Mouse (Mus musculus) cerebellum, adult 2 months (tissue): ENCODE measurements around the gene Rgs3. TPM values are rescaled to one million over a fixed set of nuclear protein-coding genes. Genes with fewer than 3 reads are reported as not detected.

Experiments
- DNase-seq, 2 experiments: peaks; one replicate each; pipeline ENCODE4 v3.0.0; 2021
- H3K27ac ChIP-seq: fragments of 200-500 bp; 2 replicates; pipeline ENCODE4 v1.5.1; 2012; ENCODE audit warnings: low read length, control low read depth, inconsistent platforms; ENCODE audit not compliant: insufficient read depth
- H3K27me3 ChIP-seq: fragments of 200-500 bp; 2 replicates; pipeline ENCODE4 v1.6.1; 2012; ENCODE audit warnings: inconsistent platforms, mild to moderate bottlenecking, low read length, moderate library complexity; ENCODE audit not compliant: control insufficient read depth, insufficient read depth
- H3K4me1 ChIP-seq: fragments of 200-500 bp; 2 replicates; pipeline ENCODE4 v1.6.1; 2011; ENCODE audit warnings: low read length; ENCODE audit not compliant: control insufficient read depth, insufficient read depth
- H3K4me3 ChIP-seq: fragments of 200-500 bp; replicated peaks from 2 replicates; pipeline ENCODE3; 2011; ENCODE audit warnings: mild to moderate bottlenecking, low read depth, low read length, control low read depth; ENCODE audit not compliant: insufficient read depth
- CTCF ChIP-seq: fragments of 200-500 bp; IDR thresholded peaks from 2 replicates; pipeline ENCODE4 v1.5.1; 2011; ENCODE audit warnings: low read depth, mild to moderate bottlenecking, control low read depth, low read length, moderate library complexity, borderline replicate concordance; ENCODE audit not compliant: insufficient read depth
- POLR2A ChIP-seq: fragments of 200-500 bp; IDR thresholded peaks from 2 replicates; pipeline ENCODE4 v1.6.1; 2011; ENCODE audit warnings: low read length, control low read depth, borderline replicate concordance; ENCODE audit not compliant: insufficient read depth
- WGBS: fragments of 180-500 bp; shearing (Covaris S2); methylation state at CpG from one replicate; pipeline ENCODE4 v1.1.7; 2018; 5-methylcytosine and 5-hydroxymethylcytosine counted together
- polyA plus RNA-seq: library from polyadenylated mRNA; depleted of rRNA; stranded (reverse); fragments of >200 nt; gene quantifications from 2 replicates; pipeline ENCODE4 v1.2.3, GENCODE M21; 2012

Gene Rgs3
- polyA plus RNA-seq, 1 experiment = 92.7 TPM

DNA sequence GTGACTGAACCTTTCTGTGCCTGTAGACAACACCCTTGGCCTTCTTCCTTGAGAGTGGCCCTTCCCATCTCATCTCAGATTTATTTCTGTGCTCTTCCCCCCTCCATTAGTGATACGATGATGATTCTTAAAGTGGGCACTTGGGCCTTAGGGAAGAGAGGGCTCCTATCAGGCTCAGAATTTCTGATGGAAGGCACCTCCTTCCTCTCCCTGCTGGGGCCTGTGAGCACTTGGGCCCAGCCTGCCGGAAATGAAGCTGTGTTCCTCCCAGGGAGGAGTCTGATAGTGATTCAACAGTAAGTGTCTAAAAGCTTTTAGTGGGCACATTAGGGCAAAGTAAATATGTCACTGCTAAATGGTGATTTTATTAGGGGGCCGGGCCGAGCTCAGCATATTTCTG lies 67.7 kb downstream of the Rgs3 start:
- Histone ChIP-seq H3K27ac (no peak overlapping the region), H3K27me3 (no peaks in the 10 kb centered on the region), H3K4me1 (peaks cover 17% of the 10 kb centered on the region), H3K4me3 (no peak overlapping the region)
- no peak for TF ChIP-seq CTCF
- no peak for TF ChIP-seq POLR2A
- no peak for DNase-seq
- 93% methylated on average over 4 of the region's 4 CpGs for WGBS

GRCm38 (mm10) chr4:62628547-62628946 lies 68.9 kb downstream of the Rgs3 start:
- H3K4me3 ChIP-seq = no peak overlapping the region
- no peak overlapping the region for H3K27ac ChIP-seq
- TF ChIP-seq CTCF = no peak
- TF ChIP-seq POLR2A = no peak
- no peak for DNase-seq
- H3K4me1 ChIP-seq = peaks cover 17% of the 10 kb centered on the region
- WGBS = 74% methylated on average over 7 of the region's 7 CpGs
- no peaks in the 10 kb centered on the region for H3K27me3 ChIP-seq

DNA sequence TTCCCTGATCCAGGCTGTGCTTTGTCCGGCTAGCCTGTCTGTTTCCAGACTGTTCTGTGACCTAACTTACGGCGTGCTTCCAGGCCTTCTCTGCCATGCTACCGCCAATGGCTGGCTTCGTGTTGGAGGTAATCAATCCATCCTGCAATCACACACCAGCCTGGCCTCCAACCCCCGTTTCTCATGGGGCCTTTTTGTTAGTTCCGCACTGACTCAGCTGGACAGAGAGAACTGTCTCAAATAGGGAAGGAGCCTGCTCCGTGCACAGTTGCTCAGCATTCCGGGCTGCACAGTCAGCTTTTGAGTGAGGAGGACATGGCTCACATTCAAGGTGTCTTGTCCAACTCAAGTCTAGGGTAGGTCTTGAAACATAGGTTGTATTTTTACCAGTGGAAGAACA lies 69.8 kb downstream of the Rgs3 start:
- Histone ChIP-seq H3K27me3 (no peaks in the 10 kb centered on the region), H3K27ac (no peak overlapping the region), H3K4me1 (peaks cover 17% of the 10 kb centered on the region), H3K4me3 (no peak overlapping the region)
- TF ChIP-seq CTCF (no peak), POLR2A (no peak)
- 85% methylated on average over 9 of the region's 9 CpGs for WGBS
- DNase-seq = no peak

GRCm38 (mm10) chr4:62629905-62630304 lies 70.3 kb downstream of the Rgs3 start:
- no peak overlapping the region for H3K27ac ChIP-seq
- peaks cover 17% of the 10 kb centered on the region for H3K4me1 ChIP-seq
- TF ChIP-seq CTCF = no peak
- no peak for TF ChIP-seq POLR2A
- peak in 1 of 2 experiments; percentile 35 for DNase-seq
- 32% methylated on average over 4 of the region's 4 CpGs for WGBS
- no peaks in the 10 kb centered on the region for H3K27me3 ChIP-seq
- H3K4me3 ChIP-seq = no peak overlapping the region

DNA sequence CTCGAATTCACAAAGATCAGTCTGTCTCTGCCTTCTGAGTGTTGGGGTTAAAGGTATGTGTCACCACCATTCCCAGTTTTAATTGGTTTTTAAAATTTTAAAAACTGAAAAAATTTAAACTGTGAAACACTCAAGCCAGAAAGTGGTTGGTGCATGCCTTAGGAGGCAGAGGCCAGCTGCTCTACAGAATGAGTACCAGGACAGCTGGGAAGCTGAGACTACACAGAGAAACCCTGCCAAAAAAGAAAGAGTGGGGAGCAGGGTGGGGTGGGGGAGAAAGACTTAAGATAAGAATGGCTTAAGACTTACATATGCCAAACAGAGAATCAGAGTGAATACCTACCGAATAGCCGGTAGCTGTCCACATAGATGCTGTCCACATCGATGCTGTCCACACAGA lies 73.6 kb downstream of the Rgs3 start:
- DNase-seq = no peak
- TF ChIP-seq POLR2A = no peak
- TF ChIP-seq CTCF = no peak
- no peaks in the 10 kb centered on the region for H3K27me3 ChIP-seq
- H3K4me3 ChIP-seq = no peak overlapping the region
- H3K27ac ChIP-seq = no peak overlapping the region
- H3K4me1 ChIP-seq = peaks cover 12% of the 10 kb centered on the region
- 87% methylated on average over 4 of the region's 4 CpGs for WGBS

- no peak for DNase-seq
- no peak overlapping the region for H3K4me3 ChIP-seq
- 77% methylated on average over 13 of the region's 13 CpGs for WGBS
- no peak for TF ChIP-seq CTCF
- no peak for TF ChIP-seq POLR2A
- no peaks in the 10 kb centered on the region for H3K27me3 ChIP-seq
- no peak overlapping the region for H3K27ac ChIP-seq
- H3K4me1 ChIP-seq = peaks cover 12% of the 10 kb centered on the region
Observed at GRCm38 (mm10) chr4:62634054-62634591, 74.5 kb downstream of the Rgs3 start.

GRCm38 (mm10) chr4:62634840-62635239 lies 75.2 kb downstream of the Rgs3 start:
- 94% methylated on average over 2 of the region's 2 CpGs for WGBS
- Histone ChIP-seq H3K27me3 (no peaks in the 10 kb centered on the region), H3K27ac (no peak overlapping the region), H3K4me3 (no peak overlapping the region), H3K4me1 (peaks cover 11% of the 10 kb centered on the region)
- TF ChIP-seq CTCF = no peak
- DNase-seq = no peak

DNA sequence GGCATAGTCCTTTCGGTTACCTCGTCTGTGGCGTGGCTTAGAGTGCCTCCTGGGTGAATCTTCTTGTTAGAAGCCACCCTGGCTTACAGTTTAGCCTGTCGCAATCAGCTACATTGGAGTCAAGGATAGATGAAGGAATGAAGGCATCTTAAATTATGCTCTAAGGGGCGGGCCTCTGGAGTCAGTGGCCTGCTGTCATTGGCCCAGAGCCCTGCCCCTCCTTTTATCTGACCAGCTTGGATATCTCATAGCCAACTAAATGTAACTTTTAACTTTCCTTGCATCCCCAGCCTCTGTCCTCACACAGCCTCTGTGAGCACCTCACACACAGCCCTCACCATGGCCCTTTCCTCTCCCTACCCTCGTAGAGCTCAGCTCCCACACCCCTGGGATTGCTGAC lies 76.4 kb downstream of the Rgs3 start:
- Histone ChIP-seq H3K27me3 (no peaks in the 10 kb centered on the region), H3K27ac (no peak overlapping the region), H3K4me1 (peaks cover 4% of the 10 kb centered on the region), H3K4me3 (no peak overlapping the region)
- TF ChIP-seq CTCF (no peak), POLR2A (no peak)
- DNase-seq = no peak
- 94% methylated on average over 6 of the region's 6 CpGs for WGBS
